ENCODE assay signal across 23 mouse cellular contexts in the genomic region with DNA sequence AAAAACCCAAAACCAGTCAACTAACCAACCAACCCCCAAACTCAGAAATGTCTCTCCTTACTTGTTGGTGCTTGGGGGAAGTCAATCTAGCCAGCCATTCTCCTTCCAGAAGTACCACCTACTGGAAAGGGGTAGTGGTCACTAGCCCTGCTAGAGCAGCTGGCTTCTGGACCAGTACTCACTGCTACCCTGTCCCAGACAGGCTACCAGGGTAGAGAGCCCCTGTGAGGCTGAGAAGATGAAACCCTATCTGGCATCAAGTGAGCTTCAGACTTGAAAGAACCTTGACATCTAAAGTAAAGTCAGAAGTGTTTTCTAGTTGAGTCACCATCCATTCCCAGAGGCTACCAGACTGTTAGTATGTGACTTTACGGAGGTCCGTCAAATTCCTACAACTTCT. TPM values are rescaled to one million over a fixed set of nuclear protein-coding genes. Genes with fewer than 3 reads are reported as not detected.
DNase-seq lines count a peak whose midpoint lies in the region; ATAC-seq and TF ChIP-seq lines count a peak whose summit lies in the region.
"Had no signal": no experiment of that assay in that cellular context is flagged by ENCODE, and none has a peak within 500 bp of the region (broad histone marks: within the 10 kb centered on the region; RNA-seq: fewer than 3 reads in every experiment).

No protein-coding gene starts in this region.

- H3K27ac ChIP-seq in heart, embryonic 10.5 days = peak overlapping the region; percentile 93
- 0 out of 2 replicates have a peak overlapping the region, but pooled peaks have one; percentile 90 for H3K27ac ChIP-seq in liver, embryonic 15.5 days (replicated peaks)
- peak overlapping the region; percentile 28; the same call in 1 of the 2 replicates for H3K27ac ChIP-seq in embryonic fibroblast, embryonic 13.5 days (ENCODE audit: insufficient read depth, low read length)
- H3K27ac ChIP-seq in stomach, embryonic 16.5 days (ENCODE audit: low read length) = peak overlapping the region; percentile 49
- H3K27ac ChIP-seq: hindbrain, embryonic 14.5 days had no signal

- H3K4me3 ChIP-seq in heart, embryonic 10.5 days = no peak overlapping the region
- H3K4me3 ChIP-seq in liver, embryonic 15.5 days (replicated peaks) = no peak overlapping the region
- H3K4me3 ChIP-seq in embryonic fibroblast, embryonic 13.5 days (ENCODE audit: insufficient read depth, low read length) = no peak overlapping the region
- no peak overlapping the region for H3K4me3 ChIP-seq in stomach, embryonic 16.5 days (replicated peaks; ENCODE audit: low read length)
- H3K4me3 ChIP-seq: layer of hippocampus, adult 2 months; limb, embryonic 10.5 days; midbrain, embryonic 13.5 days had no signal

- no peak overlapping the region for H3K4me2 ChIP-seq in liver, embryonic 15.5 days
- H3K4me2 ChIP-seq in stomach, embryonic 16.5 days (ENCODE audit: low read depth, low read length) = no peak overlapping the region
- H3K4me2 ChIP-seq: hindbrain, embryonic 14.5 days; midbrain, embryonic 13.5 days had no signal

- no peaks in the 10 kb centered on the region for H3K36me3 ChIP-seq in heart, embryonic 10.5 days
- no peaks in the 10 kb centered on the region for H3K36me3 ChIP-seq in liver, embryonic 15.5 days (replicated peaks)
- no peaks in the 10 kb centered on the region for H3K36me3 ChIP-seq in stomach, embryonic 16.5 days (ENCODE audit: control insufficient read depth, insufficient read depth, low read length)
- H3K36me3 ChIP-seq: midbrain, embryonic 13.5 days had no signal

- TF ChIP-seq CTCF in embryonic fibroblast, embryonic 13.5 days (IDR thresholded peaks at IDR 0.05; ENCODE audit: borderline replicate concordance, insufficient read depth, low read length) = no peak

- no peak for ATAC-seq in liver, embryonic 15.5 days (ENCODE audit: insufficient read depth)
- ATAC-seq in stomach, embryonic 16.5 days (ENCODE audit: insufficient read depth, low FRiP score) = no peak
- ATAC-seq: forebrain, postnatal 0 days; midbrain, embryonic 13.5 days; Patski had no signal

- H3K9me3 ChIP-seq in heart, embryonic 10.5 days = no peaks in the 10 kb centered on the region
- no peaks in the 10 kb centered on the region for H3K9me3 ChIP-seq in liver, embryonic 15.5 days (replicated peaks)
- no peaks in the 10 kb centered on the region for H3K9me3 ChIP-seq in stomach, embryonic 16.5 days (replicated peaks; ENCODE audit: control insufficient read depth, low read length)
- H3K9me3 ChIP-seq: G1E; limb, embryonic 10.5 days; megakaryocyte, embryonic 14.5 days; midbrain, embryonic 13.5 days had no signal

- 88% methylated on average over 2 of the region's 2 CpGs for WGBS in heart, embryonic 10.5 days
- WGBS in liver, embryonic 15.5 days (ENCODE audit: insufficient replicate concordance) = 90% methylated on average over 2 of the region's 2 CpGs
- 86% methylated on average over 2 of the region's 2 CpGs for WGBS in stomach, embryonic 16.5 days

- H3K9ac ChIP-seq in liver, embryonic 15.5 days = no peak overlapping the region
- no peak overlapping the region for H3K9ac ChIP-seq in stomach, embryonic 16.5 days (ENCODE audit: low read length)
- H3K9ac ChIP-seq: forebrain, postnatal 0 days; hindbrain, embryonic 14.5 days; midbrain, embryonic 13.5 days had no signal

- TF ChIP-seq POLR2A in embryonic fibroblast, embryonic 13.5 days (IDR thresholded peaks at IDR 0.05; ENCODE audit: low read depth, low read length) = no peak

- no peaks in the 10 kb centered on the region for H3K27me3 ChIP-seq in heart, embryonic 10.5 days (ENCODE audit: insufficient read depth, poor library complexity, severe bottlenecking)
- H3K27me3 ChIP-seq in liver, embryonic 15.5 days = no peaks in the 10 kb centered on the region
- H3K27me3 ChIP-seq in stomach, embryonic 16.5 days (ENCODE audit: control insufficient read depth, insufficient read depth, low read length) = no peaks in the 10 kb centered on the region
- H3K27me3 ChIP-seq: CH12.LX; megakaryocyte, embryonic 14.5 days; midbrain, embryonic 13.5 days; Patski had no signal

- intact Hi-C loops in heart, postnatal 10 days (cut with DNase I) = no loop called here

- H3K4me1 ChIP-seq in heart, embryonic 10.5 days = peaks cover 98% of the 10 kb centered on the region
- peaks cover 94% of the 10 kb centered on the region for H3K4me1 ChIP-seq in liver, embryonic 15.5 days (replicated peaks)
- H3K4me1 ChIP-seq in embryonic fibroblast, embryonic 13.5 days (ENCODE audit: control insufficient read depth, insufficient read depth, low read length) = peaks cover 62% of the 10 kb centered on the region
- H3K4me1 ChIP-seq in stomach, embryonic 16.5 days (ENCODE audit: control insufficient read depth, insufficient read depth, low read length) = peaks cover 89% of the 10 kb centered on the region

- DNase-seq in heart, embryonic 10.5 days (ENCODE audit: low spot score) = no peak
- no peak for DNase-seq in heart, postnatal 10 days
- DNase-seq in liver = no peak
- DNase-seq in cerebellum, adult 11-12 months = no peak
- DNase-seq: adrenal gland, postnatal 10 days; B cell, adult 2 months; cerebellum, adult 8-10 months; forebrain, postnatal 0 days; gastrocnemius, postnatal 36 days; heart, postnatal 36 days; kidney, postnatal 25 days; lung, postnatal 36 days had no signal

RNA-seq across cellular contexts. Expression of a gene that starts 6.8 kb away (rescaled TPM):
- polyA plus RNA-seq in heart, embryonic 10.5 days (2016; fragmentation: Nextera tagmentation; extraction: Ambion mirVana) = 21.2 and 32.5 TPM in 2 replicates
- total RNA-seq in heart, postnatal 10 days (2021) = 10 to 100 TPM; 44.6 to 45.7 TPM
- 3.8 and 4.6 TPM in 2 replicates for polyA plus RNA-seq in liver, embryonic 15.5 days (2015; fragmentation: Nextera tagmentation; extraction: Ambion mirVana)
- polyA plus RNA-seq in embryonic fibroblast, embryonic 13.5 days (2011; ENCODE audit: insufficient read length, low read depth, missing spikeins) = 25.9 and 29.1 TPM in 2 replicates
- polyA plus RNA-seq in stomach, embryonic 16.5 days (2015; fragmentation: Nextera tagmentation; extraction: Ambion mirVana) = 13.9 and 16.1 TPM in 2 replicates

Comparison
In these comparisons a context has a peak if more than half of its experiments do, and no peak if none do; other contexts are left out.
1. H3K27ac ChIP-seq: peak in every context shown above with its lines; median percentile 93 in heart, embryonic 10.5 days; 90 in liver, embryonic 15.5 days; 49 in stomach, embryonic 16.5 days; 28 in embryonic fibroblast, embryonic 13.5 days.